Mouse (Mus musculus) CD4-positive, CD25-positive, alpha-beta regulatory T cell, adult 2 months (primary cell): Measurements from ENCODE around the gene Grb7.

Experiments
- DNase-seq: peaks from one replicate; pipeline ENCODE4 v3.0.0-alpha.2; 2012; ENCODE audit warnings: low read depth, low spot score

The Grb7 gene

GRCm38 (mm10) chr11:98469761-98470714 is 23.8 kb downstream of the Grb7 start:
- DNase-seq = peak; percentile 86

DNA sequence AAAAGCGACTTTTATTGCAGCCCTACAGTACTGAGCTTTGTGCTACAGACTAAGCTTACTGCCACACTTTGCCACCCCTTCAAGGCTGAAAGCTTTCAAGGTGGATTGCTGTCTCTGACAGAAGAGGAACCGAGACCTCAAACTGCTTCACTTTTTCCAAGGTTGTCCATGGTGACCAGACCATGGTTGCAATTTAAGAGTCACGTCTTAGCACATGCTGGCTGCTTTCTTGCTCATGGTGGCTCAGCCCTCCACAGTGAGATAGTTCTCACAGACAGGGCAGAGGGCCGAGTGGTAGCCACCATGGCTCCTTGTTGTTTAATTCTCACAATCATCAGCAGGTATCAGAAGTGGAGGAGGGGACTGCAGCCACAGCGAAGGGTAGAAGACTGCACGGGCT is 24.6 kb downstream of the Grb7 start:
- no peak for DNase-seq

DNA sequence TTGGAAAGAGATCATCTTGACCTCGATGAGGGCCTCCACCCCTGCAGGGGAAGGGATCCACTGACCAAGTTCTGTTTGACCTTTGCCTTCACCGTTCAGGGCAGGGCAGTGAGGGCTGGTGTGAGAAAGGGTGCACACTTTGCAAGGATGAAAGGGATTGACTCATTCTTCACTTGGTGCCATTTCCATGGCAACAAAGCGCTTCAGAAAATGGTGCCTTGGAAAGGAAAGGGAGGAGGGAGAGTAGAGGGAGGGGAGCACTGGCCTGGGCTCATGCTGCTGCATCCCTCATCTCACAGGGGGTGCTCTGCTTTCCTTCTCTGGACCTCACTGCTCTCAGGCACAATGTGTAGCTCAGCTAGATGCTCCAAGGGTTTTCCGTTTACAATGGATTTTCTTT is 26.5 kb downstream of the Grb7 start:
- no peak for DNase-seq

DNA sequence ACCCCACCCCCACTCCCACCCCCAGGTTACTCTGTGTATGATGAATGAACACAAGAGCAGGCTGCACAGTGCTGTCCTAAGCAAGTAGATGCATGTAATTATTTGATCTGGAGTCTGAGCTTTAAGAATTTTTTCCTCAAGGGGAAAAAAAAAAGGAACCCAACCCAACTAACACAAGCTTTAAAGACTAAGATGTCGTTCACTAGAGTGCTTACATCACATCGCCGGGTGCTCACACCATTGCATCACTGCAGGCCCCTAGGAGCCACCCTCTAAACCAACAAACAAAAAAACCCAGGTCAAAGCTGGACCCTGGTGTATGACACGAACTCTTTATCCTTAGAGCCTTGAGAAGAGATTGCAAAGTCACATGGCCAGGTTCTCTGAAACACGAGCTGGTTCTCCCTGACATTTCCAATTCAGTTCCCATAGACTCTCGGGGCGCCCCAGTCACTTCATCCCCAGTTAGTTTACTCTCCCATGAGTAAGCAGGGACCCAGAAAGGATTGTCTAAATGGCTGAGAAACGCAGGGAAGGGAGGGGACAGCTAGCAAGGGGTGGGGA is 27.8 kb downstream of the Grb7 start:
- no peak for DNase-seq

DNA sequence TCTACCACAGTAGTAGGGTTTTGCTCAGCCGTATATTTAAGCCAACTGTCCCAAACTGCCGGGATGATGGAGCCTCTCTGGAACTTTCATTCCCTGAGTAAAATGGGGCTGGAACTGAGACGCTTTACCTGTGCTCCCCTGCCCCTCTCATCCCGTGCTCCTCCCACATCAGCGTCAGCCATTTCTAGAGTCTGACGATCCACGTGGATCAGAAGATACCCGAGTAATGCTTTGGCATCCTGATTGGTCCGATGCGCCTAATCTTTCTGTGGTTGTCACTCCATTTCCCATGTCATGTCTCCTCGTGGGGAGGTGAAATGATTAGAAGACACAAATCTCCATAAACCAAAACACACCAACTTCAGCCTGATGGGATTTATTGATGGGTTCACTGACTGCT is 28.8 kb downstream of the Grb7 start:
- no peak for DNase-seq

DNA sequence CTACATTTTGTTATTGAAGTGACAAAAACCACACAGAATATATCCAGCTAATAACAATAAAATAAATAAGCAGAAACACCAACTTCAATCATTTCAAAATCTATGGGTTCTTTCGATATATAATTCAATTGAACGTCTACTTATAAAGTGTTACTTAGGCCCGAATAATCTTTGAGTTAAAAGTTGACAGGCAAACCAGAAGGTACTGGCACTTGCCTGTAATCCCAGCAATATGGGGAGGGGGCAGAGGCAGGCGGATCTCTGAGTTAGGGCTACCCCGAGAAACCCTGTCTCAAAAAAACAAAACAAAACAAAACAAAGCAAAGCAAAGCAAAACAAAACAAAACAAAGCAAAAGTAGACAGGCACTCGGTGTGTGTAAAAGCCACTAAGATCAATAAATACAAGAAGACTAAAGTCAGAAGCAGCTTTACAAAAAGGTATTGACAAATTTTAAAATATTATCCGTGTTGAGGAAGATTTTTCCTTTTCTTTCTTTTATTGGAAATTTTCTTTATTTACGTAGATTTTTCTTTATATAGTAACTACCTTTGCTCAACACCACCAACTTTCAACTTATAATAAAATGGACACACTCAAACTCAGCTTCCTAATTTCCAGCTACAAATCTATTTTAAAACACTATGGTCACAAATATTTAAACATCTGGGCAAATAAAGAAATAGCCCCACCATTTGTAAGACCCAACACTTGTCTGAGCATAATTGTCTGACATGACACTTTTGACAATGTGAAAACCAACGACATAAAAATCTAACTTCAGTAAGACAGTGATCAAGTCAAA is 29.6 kb downstream of the Grb7 start:
- no peak for DNase-seq

GRCm38 (mm10) chr11:98476434-98476807 is 30.2 kb downstream of the Grb7 start:
- no peak for DNase-seq

DNA sequence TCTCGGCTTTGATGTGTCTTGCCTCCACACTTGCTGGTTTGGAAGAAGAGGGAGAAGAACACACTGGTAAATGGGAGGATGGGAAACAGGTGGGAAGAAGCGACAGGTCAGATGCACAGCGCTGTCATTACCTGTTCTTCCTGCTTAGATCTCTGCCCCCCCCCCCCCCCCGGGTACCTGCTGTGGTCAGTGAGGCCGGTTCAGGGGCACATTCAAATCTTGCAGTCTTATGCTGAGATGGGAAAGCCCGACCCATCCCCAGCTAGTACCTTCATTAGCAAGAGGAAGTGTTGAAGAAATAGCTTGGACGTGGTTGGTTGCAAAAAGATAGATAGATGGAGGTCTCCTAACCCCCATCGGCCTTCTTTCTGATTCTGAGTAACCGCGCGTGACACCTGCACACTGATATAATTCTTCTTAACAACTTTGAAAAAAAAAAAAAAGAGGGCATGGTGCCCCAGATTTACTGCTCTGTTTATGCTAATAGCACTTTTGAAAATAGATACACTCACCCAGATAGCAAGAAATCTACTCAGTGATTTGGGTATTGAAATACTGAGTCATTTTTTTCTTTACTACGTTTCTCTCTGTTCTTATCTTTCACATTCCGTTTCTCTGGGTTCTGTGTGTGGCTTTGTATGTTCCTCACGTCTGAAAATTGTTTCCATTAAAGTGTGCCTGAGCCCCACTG is 31.0 kb downstream of the Grb7 start:
- peak; percentile 55 for DNase-seq

- DNase-seq = no peak
These were observed 33.1 kb downstream of the Grb7 start for GRCm38 (mm10) chr11:98479026-98479939.

DNA sequence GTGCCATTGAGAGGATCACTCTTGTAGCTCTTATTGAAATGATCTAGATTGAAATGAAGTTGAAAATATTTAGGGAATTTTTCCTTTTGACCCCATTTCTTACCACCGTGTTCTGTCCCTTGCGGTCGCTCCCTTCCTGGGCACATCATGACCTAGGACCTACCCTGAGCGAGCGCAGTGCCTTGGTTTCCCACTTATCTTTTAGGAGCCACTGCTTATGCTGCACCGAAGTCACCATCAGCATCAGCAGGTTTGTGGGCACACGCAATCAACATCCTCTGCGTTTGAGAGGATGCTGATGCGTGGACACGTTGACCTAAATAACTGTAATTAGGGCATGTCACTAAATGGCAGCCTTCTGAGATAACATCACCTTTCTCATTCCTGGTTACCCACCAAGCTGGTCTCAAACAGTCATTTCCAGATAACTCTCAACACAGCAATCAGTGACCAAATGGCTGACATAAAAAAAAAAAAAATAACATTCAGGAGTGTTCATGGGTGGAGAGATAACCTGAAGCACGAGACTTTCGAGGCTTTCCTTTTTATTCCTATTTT is 33.8 kb downstream of the Grb7 start:
- no peak for DNase-seq

GRCm38 (mm10) chr11:98481231-98481630 is 35.0 kb downstream of the Grb7 start:
- peak; percentile 45 for DNase-seq

GRCm38 (mm10) chr11:98482067-98482466 is 35.9 kb downstream of the Grb7 start:
- DNase-seq = no peak

DNA sequence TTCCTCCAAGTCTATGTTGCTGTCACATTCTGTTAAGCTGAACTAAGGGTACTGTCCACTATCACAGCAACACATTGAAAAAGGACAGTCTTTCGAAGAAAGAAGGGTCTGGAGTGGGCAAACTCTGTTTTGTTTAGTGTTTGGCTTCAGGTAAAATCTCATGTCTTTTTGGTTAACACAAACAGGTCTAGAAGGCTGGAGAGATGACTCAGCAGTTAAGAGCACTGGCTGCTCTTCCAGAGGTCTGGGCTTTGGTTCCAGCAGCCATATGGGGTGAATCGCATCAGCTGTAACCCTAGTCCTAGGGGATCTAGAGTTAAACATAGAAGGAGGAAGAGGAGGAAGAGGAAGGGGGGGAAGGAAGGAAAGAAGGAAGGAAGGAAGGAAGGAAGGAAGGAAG is 39.6 kb downstream of the Grb7 start:
- no peak for DNase-seq

DNA sequence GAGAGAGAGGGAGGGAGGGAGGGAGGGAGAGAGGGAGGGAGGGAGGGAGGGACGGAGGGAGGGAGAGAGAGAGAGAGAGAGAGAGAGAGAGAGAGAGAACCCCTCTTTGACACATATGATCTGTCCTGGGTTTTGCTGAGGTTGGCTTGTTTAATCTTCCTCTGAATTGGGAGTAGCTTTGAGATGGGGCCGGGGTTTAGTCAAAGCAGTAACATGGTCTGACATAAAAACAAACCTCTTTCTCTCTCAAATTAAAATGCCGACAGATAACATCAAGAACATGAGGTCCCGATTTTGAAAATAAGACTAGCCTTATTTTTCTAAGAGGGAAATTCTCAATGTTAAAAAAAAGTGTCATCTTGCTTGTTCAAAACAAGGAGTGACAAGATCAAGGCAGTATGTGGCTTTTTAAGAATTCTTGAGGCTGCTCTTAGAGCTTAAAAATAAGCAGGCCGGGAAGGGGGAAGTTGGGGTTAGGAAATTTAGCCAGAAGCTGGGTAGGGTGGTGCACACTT is 41.4 kb downstream of the Grb7 start:
- peak; percentile 71 for DNase-seq

- peak; percentile 53 for DNase-seq
These were observed 42.5 kb downstream of the Grb7 start for GRCm38 (mm10) chr11:98488540-98489234.

- no peak for DNase-seq
These were observed 45.4 kb downstream of the Grb7 start for GRCm38 (mm10) chr11:98491571-98491970.

DNA sequence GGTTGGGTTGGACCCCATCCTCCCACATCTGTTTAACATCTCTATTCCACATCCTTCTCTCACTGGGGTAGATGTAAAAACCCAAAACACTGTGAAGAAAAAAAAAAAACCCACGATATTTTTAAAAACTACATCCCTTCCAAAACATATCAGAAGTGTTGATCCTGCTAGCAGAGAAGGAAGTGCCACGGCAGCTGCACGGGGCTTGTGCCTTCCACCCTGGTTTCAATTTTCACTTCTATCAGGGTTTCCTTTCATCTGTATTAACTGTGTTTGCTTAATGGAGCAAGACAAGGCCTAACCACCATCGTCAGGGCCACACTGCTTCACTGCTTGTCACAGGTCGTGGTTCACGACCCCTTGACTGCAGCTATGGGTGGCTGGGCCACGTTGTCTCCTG is 46.8 kb downstream of the Grb7 start:
- DNase-seq = peak; percentile 71

DNA sequence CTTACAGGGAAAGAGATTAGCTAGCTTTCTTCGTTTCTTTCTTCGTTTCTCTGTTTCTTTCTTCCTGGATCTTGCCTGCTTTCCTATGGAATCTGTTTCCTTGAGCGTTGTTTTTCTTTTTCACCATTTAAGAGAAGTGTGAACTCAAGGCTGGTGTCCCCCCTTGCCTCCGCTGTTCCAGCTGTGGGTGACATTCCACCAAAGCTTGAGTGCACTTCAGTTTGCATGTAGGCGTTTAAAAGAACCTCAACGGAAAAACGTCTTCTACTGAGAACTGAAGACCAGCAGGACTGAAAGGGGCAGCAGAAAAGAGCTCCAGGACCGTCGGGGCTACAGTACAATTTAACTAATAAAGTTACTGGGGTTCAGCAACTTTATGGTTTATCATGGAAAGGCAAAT is 47.2 kb downstream of the Grb7 start:
- peak; percentile 55 for DNase-seq

DNA sequence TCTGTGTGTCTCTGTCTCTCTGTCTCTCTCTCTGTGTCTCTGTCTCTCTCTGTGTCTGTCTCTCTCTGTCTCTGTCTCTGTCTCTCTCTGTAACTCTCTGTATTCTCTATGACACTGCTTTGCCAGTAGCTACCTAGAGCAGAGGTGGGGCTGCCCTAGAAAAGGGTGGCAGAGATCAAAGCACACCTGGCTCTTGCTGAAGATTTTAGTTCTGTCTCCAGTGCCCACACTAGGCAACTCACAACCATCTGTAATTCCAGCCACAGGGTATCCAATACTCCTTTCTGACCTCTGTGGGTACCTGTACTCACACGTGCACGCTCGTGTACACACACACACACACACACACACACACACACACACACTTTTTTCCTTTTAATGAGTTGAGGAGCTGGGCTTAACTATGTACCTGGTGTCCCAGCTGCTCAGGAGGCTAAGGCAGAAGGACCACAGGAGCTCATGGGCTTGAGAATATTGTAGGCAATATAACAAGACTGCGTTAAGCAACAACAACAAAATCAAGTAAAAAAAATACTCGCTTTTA is 49.1 kb downstream of the Grb7 start:
- peak; percentile 49 for DNase-seq
